Mouse (Mus musculus): ENCODE results near the gene Poc1b.

Poc1b gene

DNA sequence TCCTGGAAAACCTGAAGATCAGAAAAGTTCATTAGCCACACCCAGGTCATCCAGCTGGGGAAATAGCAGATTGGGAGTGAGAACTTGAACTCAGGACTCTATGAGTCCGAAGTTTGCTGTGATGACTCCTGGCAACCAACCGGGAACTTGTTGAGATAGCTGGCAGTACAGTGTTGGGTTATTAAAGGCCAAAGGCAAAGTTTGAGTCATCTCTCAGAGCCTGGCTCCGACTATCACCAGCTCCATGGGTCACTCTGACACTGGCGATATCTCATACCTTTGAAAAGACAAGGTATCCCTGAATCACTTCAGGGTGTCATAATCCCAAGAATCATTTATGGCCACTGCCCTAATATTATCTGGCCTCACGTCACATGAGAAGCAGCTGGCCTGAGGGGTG lies 119.9 kb downstream of the Poc1b start:
- DNase-seq (ENCODE audit: low read depth, low spot score) = no peak

DNA sequence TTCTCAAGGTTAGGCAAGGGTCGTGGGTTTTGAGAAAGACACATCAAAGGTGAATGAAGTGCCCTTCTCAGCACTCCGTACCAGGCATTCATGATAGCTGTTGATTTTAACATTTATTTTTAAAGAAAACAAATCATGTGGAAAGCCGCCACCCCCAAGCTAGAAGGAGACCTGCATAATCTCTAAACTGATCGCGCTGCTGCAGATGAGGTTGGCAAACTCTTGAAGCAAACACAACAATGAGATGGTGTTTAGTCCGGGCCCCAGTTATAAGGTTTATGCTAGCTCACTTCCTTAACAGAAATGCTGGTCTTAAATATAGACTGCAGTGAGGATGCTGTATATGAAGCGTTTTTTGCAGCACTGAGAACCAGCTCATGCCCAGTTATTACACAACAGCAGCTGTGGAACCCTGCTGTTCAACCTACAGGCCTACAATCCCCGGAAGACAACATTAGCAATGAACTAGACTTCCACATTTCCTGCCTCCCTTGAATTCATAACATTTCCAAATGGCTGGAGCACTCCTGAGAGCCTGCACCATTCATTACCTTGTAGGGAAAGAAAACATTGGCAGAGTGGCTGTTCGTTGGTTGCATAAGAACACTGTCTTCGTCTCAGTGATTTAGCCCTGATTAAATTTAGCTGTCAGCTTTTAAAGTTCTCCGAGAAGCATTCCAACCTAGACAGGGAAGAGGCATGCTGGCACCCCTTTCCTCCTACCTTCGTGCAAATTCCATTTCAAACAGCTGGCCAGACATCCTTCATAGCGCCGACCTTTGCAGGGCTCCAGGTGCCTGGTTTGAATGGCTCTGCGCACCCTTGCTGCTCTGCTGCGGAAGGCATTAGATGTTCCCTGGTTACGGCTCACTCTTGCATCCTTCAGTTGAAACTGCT lies 121.4 kb downstream of the Poc1b start:
- no peak for DNase-seq (ENCODE audit: low read depth, low spot score)

DNA sequence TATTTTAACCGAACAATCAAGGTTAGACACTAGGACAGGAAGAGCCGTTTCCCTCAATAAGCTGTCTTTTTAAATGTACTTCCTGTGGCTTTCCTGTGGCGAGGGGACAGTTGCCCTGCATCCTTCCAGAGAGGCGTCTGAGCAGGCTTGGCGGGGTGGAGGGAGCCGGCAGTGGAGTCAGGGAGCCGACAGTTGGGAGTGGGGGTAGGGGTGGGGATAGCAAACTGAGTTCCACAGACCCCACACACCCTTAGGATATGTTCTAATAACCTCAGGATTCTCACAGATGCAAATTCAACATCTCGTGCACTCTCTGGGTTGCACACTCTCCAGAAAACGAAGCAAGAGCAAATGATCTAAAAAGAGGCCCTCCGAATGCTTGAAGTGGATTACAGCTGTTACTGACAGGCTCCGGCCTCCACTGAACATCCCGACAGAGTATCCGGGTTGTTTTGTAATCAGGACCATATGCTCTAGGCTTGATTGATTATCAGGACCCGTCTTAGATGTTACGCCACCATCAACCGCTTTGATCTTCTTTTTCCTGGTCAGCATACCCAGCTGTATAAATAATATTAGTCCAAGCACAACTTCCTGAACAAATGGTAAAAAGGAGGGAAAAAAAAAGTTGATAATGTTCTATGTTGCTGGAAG lies 122.3 kb downstream of the Poc1b start:
- no peak for DNase-seq (ENCODE audit: low read depth, low spot score)

DNA sequence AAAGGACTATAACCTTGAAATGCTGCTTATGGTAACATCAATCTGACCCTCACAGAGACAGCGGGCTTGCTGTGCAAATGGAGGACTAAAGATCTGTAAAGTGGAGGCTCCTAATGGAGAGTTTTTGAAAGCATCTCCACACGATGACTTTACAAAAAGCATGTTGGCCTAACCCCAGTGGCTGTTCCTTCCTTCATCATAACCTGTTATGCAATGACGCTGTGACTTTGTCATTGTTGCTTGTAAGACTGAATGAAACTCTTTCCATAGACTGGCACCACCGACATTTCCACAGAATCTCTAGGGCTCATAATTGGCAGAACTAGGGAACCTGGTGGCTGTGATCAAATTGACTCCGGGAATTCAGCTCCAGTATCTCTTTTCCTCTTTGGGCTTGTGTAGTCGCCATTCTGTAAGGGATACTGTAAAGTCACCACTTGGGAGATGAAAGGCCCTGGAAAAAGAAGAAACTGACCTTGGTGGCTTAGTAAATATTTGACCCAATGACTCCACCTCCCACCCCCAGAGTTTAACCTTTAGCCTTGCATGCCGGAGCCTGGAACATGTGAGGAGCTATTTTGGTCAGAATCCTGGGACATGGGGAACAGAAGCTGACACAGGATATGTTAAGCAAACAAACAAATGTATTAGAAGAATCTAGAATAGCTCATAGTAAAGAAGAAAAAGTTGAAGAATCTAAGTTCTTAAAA lies 125.8 kb downstream of the Poc1b start:
- DNase-seq (ENCODE audit: low read depth, low spot score) = no peak

- DNase-seq (ENCODE audit: low read depth, low spot score) = no peak
Observed at GRCm38 (mm10) chr10:99234336-99234735, 127.5 kb downstream of the Poc1b start.

DNA sequence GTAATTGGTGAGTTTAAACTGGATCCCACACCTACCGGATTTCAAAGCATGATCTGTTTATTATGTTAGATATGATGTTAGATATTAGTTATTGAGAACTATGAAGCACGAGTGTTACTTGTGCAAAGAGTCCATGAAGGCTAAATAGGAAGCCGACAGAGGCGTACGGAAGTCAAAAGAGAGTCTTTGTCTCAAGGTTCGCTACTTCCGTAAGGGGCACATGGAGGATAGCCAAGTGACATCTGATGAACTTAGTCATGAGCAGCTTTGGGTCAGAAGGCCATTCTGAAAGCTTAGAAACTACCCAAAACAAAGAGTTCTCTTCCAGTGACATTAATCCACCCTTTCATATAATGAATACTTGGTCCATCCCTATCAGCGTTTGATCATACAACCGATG lies 128.2 kb downstream of the Poc1b start:
- no peak for DNase-seq (ENCODE audit: low read depth, low spot score)

- no peak for DNase-seq (ENCODE audit: low read depth, low spot score)
Observed at GRCm38 (mm10) chr10:99237205-99237832, 130.5 kb downstream of the Poc1b start.

GRCm38 (mm10) chr10:99238537-99238936 lies 131.7 kb downstream of the Poc1b start:
- DNase-seq (ENCODE audit: low read depth, low spot score) = no peak

DNA sequence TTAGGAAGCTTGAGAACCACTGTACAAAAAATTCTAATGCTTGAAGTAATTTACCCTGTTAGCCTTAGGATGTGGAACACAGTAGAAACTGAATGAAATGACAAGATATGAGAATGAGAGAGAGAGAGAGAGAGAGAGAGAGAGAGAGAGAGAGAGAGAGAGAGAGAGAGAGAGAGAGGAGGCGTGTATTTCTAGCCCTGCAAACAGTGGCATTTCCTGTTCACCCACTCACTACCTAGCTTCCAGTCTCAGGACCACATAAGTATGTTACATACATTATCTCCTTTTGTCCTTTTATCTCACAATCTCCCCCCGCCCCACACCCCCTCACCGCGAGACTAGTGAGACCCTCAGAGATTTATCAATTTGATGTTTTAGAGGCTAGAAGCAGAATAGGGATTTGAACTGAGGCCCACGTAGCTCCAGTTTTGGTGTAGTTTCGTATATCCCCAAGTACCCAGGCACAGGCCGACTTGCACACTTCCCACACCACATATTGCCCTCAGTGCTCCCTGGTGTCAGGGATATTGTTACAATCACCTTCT lies 134.5 kb downstream of the Poc1b start:
- DNase-seq (ENCODE audit: low read depth, low spot score) = no peak

DNA sequence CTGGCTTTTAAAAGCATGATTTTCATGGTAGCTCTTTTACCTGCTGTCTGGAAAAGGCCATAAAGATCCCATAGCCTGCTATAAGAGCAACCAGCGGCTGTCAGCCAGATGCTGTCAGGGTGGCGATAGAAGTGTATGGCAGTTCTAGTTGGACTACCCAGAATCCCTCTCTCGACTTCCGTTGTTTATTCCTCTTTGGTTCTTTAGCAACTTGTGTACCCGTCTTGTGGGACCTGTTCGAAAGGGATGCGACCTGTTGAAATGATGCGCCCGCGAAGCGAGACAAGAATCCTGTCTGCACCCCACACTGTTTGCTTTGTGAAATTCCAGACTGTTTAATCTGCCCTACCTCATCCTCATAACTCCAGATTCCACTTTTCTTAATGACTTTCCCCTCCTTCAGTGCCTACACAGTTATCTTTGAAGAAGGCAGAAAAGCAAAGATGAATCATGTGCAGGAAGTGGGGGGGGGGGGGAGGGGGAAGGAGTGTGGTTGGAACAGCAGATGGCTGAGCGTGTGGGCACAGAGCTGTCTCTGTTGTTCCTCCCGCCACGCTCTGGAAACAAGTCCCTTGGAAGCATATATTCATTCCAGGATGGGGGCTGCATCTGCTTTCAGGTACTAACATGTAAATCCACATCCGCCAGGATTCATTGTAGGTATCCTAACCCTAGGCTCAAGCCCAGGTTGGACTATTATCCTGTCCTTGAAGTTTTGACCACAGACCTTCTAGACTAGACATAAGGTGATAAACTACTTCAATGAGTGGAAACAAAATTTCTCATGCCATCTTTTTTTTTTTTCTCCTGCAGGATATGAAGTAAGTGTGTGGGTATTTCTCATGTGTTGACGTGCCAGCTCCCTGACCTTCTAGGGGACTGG lies 135.2 kb downstream of the Poc1b start:
- no peak for DNase-seq (ENCODE audit: low read depth, low spot score)

DNA sequence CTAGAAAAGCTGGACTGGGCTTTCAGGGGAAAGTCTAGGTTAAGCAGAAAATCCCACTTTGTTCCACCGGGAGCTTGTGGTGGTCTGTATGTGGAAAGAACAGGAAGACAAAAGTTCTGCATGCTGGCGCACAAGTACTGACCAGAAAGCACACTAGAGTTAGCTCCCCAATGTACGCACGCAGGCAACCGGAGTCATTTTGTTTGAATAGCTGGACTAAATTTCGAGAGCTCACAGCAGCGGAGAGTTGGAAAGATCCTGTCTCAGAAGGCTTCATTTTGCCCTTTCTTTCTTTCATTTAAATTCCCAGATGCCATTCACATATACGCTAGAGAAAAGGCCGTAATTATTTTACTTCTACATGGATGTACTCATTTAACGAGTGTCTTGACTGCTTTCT lies 135.9 kb downstream of the Poc1b start:
- no peak for DNase-seq (ENCODE audit: low read depth, low spot score)

GRCm38 (mm10) chr10:99243907-99244489 lies 137.2 kb downstream of the Poc1b start:
- DNase-seq (ENCODE audit: low read depth, low spot score) = no peak

GRCm38 (mm10) chr10:99244655-99245260 lies 137.9 kb downstream of the Poc1b start:
- DNase-seq (ENCODE audit: low read depth, low spot score) = no peak

- no peak for DNase-seq (ENCODE audit: low read depth, low spot score)
Observed at GRCm38 (mm10) chr10:99246797-99247508, 140.1 kb downstream of the Poc1b start.
